Mouse (Mus musculus) lung, postnatal 0 days (tissue): ENCODE measurements around the gene Ror2.

ENCODE experiments used
- CTCF ChIP-seq: IDR thresholded peaks from 2 replicates; pipeline ENCODE4 v1.5.1; 2016; ENCODE audit warnings: antibody characterized with exemption, mild to moderate bottlenecking
- EP300 ChIP-seq: IDR thresholded peaks from 2 replicates; pipeline ENCODE4 v1.6.1; 2016; ENCODE audit warnings: antibody characterized with exemption, mild to moderate bottlenecking, control low read depth

- TF ChIP-seq CTCF (no peak), EP300 (no peak)
Observed at GRCm38 (mm10) chr13:53278908-53279307, 7.0 kb downstream of the Ror2 start.
